Mouse (Mus musculus): ENCODE results near the gene Tbrg1.

GRCm38 (mm10) chr9:37663210-37663609 is 6.1 kb upstream of the Tbrg1 start:
- TF ChIP-seq POLR2A (IDR thresholded peaks at IDR 0.05; ENCODE audit: control insufficient read depth, extremely low read depth, insufficient read depth, low read length, poor library complexity) (no peak), CTCF (IDR thresholded peaks at IDR 0.05; ENCODE audit: borderline replicate concordance, control insufficient read depth, extremely low read depth, insufficient read depth, low read length, poor library complexity) (no peak)
